Mouse (Mus musculus): ENCODE data around the gene 2900026A02Rik. TPM values are rescaled to one million over a fixed set of nuclear protein-coding genes. Genes with fewer than 3 reads are reported as not detected.

2900026A02Rik gene
- polyA plus RNA-seq, 1 experiment from 2014 or later: 6.9 TPM

- Histone ChIP-seq H3K4me2 (peak overlapping the region; percentile 94), H3K27ac (ENCODE audit: low read depth) (peak overlapping the region; percentile 95), H3K9ac (peak overlapping the region; percentile 64), H3K4me3 (ENCODE audit: low read depth, low read length) (peak overlapping the region; percentile 47), H3K27me3 (ENCODE audit: insufficient read depth, low read length) (peaks cover 10% of the 10 kb centered on the region), H3K36me3 (ENCODE audit: insufficient read depth) (no peaks in the 10 kb centered on the region), H3K9me3 (ENCODE audit: low read depth, low read length) (0 out of 2 replicates have a peak, but pooled peaks cover 3% of the 10 kb centered on the region), H3K4me1 (ENCODE audit: insufficient read depth) (peaks cover 24% of the 10 kb centered on the region; the same call in 1 of the 2 replicates)
- ATAC-seq (ENCODE audit: insufficient read depth) (no peak), DNase-seq (no peak)
- TF ChIP-seq CTCF (IDR thresholded peaks at IDR 0.05; ENCODE audit: low read depth): no peak
- 45% methylated on average over 13 of the region's 13 CpGs for WGBS
Observed at GRCm38 (mm10) chr5:113136951-113137487, 84.0 kb downstream of the 2900026A02Rik start.

GRCm38 (mm10) chr5:113135513-113135912, 85.5 kb downstream of the 2900026A02Rik start:
- ATAC-seq (ENCODE audit: insufficient read depth) (no peak), DNase-seq (no peak)
- 14% methylated on average over 10 of the region's 10 CpGs for WGBS
- peaks cover 10% of the 10 kb centered on the region for H3K27me3 ChIP-seq (ENCODE audit: insufficient read depth, low read length)
- H3K4me1 ChIP-seq (ENCODE audit: insufficient read depth): peaks cover 24% of the 10 kb centered on the region; the same call in 1 of the 2 replicates
- no peaks in the 10 kb centered on the region for H3K9me3 ChIP-seq (ENCODE audit: low read depth, low read length)
- no peaks in the 10 kb centered on the region for H3K36me3 ChIP-seq (ENCODE audit: insufficient read depth)
- peak overlapping the region; percentile 94 for H3K4me2 ChIP-seq
- peak overlapping the region; percentile 47 for H3K4me3 ChIP-seq (ENCODE audit: low read depth, low read length)
- peak overlapping the region; percentile 46 for H3K9ac ChIP-seq
- TF ChIP-seq CTCF (IDR thresholded peaks at IDR 0.05; ENCODE audit: low read depth): no peak
- H3K27ac ChIP-seq (ENCODE audit: low read depth): peak overlapping the region; percentile 60

DNA sequence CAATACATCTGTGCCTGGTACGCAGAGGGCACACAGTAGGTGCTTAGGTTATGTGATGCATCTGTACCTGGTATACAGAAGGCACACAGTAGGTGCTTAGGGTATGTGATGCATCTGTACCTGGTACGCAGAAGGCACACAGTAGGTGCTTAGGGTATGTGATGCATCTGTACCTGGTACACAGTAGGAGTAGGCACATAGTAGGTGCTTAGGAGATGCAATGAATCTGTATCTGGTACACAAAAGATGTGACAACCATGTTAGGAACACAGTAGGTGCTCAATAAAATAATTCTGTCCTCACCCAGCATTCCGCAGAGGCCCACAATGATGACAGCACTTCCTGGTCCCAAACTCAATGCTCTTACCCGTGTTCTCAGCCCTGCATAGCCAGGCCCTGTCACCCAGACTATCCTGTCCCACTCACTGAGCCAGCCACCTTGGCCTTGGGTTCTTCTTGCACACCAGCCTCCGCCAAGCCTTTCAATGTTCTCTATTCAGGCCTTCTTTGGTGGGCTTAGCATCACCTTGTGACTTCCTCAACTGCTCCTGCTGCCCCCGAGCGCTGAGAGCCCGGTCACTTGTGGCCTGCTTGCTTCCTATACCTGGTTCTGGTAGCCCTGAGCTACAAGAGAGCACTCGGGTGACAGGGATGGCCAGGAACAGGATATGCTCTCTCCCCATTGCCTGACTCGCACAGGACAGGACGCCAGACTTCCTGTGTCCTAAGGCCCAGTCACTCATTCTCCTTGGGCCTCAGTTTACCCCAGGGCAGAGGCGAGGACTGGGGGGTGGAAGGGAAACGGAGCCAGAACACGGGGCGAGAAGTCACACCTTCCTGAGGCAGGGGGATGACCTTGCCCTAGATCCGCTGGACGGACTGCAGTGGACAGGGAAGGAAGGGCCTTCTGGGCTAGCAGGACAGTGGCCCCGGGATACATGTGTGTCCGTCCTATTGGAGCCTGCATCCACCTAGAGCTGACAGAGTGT, 87.0 kb downstream of the 2900026A02Rik start:
- H3K9ac ChIP-seq: no peak overlapping the region
- no peaks in the 10 kb centered on the region for H3K36me3 ChIP-seq (ENCODE audit: insufficient read depth)
- peaks cover 24% of the 10 kb centered on the region; the same call in 1 of the 2 replicates for H3K4me1 ChIP-seq (ENCODE audit: insufficient read depth)
- H3K27ac ChIP-seq (ENCODE audit: low read depth): peak overlapping the region; percentile 99
- DNase-seq (no peak), ATAC-seq (ENCODE audit: insufficient read depth) (no peak)
- H3K27me3 ChIP-seq (ENCODE audit: insufficient read depth, low read length): peaks cover 10% of the 10 kb centered on the region
- no peak overlapping the region for H3K4me3 ChIP-seq (ENCODE audit: low read depth, low read length)
- H3K9me3 ChIP-seq (ENCODE audit: low read depth, low read length): no peaks in the 10 kb centered on the region
- no peak for TF ChIP-seq CTCF (IDR thresholded peaks at IDR 0.05; ENCODE audit: low read depth)
- WGBS: 81% methylated on average over 19 of the region's 19 CpGs
- H3K4me2 ChIP-seq: 0 out of 2 replicates have a peak overlapping the region, but pooled peaks have one; percentile 36

DNA sequence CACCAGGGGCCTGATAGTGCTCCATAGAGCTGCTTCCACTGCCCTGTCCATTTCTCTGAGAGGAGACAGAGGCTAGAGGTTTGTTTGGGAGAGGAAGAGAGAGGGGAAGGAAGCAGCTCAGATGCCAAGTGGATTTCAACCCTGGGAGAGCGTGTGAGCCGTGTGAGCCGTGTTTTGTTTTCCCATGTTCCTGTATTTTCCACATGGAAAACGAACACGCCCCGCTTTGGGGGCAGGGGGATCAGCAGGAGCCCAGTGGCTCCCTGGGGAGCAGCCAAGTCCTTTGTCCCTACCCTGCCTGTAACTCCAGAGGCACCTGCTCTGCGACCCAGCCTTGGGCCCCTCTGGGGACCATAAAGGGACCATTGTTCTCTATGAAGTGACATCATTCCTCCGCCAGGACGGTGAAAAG, 88.0 kb downstream of the 2900026A02Rik start:
- ATAC-seq (ENCODE audit: insufficient read depth) (peak; percentile 81), DNase-seq (peak; percentile 83)
- Histone ChIP-seq H3K4me1 (ENCODE audit: insufficient read depth) (peaks cover 22% of the 10 kb centered on the region; the same call in 1 of the 2 replicates), H3K9ac (peak overlapping the region; percentile 53), H3K27me3 (ENCODE audit: insufficient read depth, low read length) (peaks cover 10% of the 10 kb centered on the region), H3K36me3 (ENCODE audit: insufficient read depth) (no peaks in the 10 kb centered on the region), H3K9me3 (ENCODE audit: low read depth, low read length) (no peaks in the 10 kb centered on the region), H3K27ac (ENCODE audit: low read depth) (peak overlapping the region; percentile 99), H3K4me2 (peak overlapping the region; percentile 36), H3K4me3 (ENCODE audit: low read depth, low read length) (no peak overlapping the region)
- 41% methylated on average over 9 of the region's 9 CpGs for WGBS
- TF ChIP-seq CTCF (IDR thresholded peaks at IDR 0.05; ENCODE audit: low read depth): no peak

- WGBS: 35% methylated on average over 13 of the region's 13 CpGs
- Histone ChIP-seq H3K4me3 (ENCODE audit: low read depth, low read length) (no peak overlapping the region), H3K36me3 (ENCODE audit: insufficient read depth) (no peaks in the 10 kb centered on the region), H3K4me1 (ENCODE audit: insufficient read depth) (peaks cover 22% of the 10 kb centered on the region; the same call in 1 of the 2 replicates), H3K27me3 (ENCODE audit: insufficient read depth, low read length) (peaks cover 6% of the 10 kb centered on the region), H3K9ac (peak overlapping the region; percentile 53), H3K9me3 (ENCODE audit: low read depth, low read length) (no peaks in the 10 kb centered on the region), H3K27ac (ENCODE audit: low read depth) (peak overlapping the region; percentile 99), H3K4me2 (peak overlapping the region; percentile 36)
- DNase-seq (peak; percentile 58), ATAC-seq (ENCODE audit: insufficient read depth) (0 out of 2 replicates have a peak, but pooled peaks have one; percentile 6)
- no peak for TF ChIP-seq CTCF (IDR thresholded peaks at IDR 0.05; ENCODE audit: low read depth)
Observed at GRCm38 (mm10) chr5:113132635-113133041, 88.4 kb downstream of the 2900026A02Rik start.

- WGBS: 50% methylated on average over 4 of the region's 4 CpGs
- Histone ChIP-seq H3K4me2 (no peak overlapping the region), H3K4me3 (ENCODE audit: low read depth, low read length) (no peak overlapping the region), H3K27ac (ENCODE audit: low read depth) (no peak overlapping the region), H3K27me3 (ENCODE audit: insufficient read depth, low read length) (no peaks in the 10 kb centered on the region), H3K9me3 (ENCODE audit: low read depth, low read length) (no peaks in the 10 kb centered on the region), H3K36me3 (ENCODE audit: insufficient read depth) (no peaks in the 10 kb centered on the region), H3K9ac (no peak overlapping the region), H3K4me1 (ENCODE audit: insufficient read depth) (peaks cover 5% of the 10 kb centered on the region; the same call in 1 of the 2 replicates)
- no peak for DNase-seq
- no peak for TF ChIP-seq CTCF (IDR thresholded peaks at IDR 0.05; ENCODE audit: low read depth)
- no peak for ATAC-seq (ENCODE audit: insufficient read depth)
Observed at GRCm38 (mm10) chr5:113128426-113128825, 92.6 kb downstream of the 2900026A02Rik start.

DNA sequence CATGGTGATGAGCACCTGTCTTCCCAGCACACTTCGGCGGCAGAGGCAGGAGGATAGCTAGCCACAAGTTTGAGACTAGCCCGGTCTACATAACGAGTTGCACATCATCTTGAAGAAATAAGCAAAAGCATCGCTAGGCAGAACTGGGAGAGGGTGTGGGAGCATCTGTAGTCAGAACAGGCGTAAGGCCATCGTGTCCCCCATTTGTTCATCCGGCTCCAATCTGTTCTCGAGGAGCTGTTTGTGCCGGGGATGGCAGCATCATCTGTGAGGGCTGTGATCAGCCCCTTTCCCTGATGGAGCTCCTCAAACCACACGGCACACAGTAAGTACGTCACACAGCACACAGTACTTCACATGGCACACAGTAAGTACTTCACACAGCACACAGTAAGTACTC, 94.6 kb downstream of the 2900026A02Rik start:
- H3K9ac ChIP-seq: no peak overlapping the region
- H3K27ac ChIP-seq (ENCODE audit: low read depth): no peak overlapping the region
- H3K4me3 ChIP-seq (ENCODE audit: low read depth, low read length): no peak overlapping the region

More for the DNA sequence above, 94.6 kb downstream of the 2900026A02Rik start:
- 92% methylated on average over 12 of the region's 12 CpGs for WGBS
- Histone ChIP-seq H3K36me3 (ENCODE audit: insufficient read depth) (no peaks in the 10 kb centered on the region), H3K4me2 (no peak overlapping the region), H3K27me3 (ENCODE audit: insufficient read depth, low read length) (no peaks in the 10 kb centered on the region), H3K9me3 (ENCODE audit: low read depth, low read length) (no peaks in the 10 kb centered on the region), H3K4me1 (ENCODE audit: insufficient read depth) (peaks cover 11% of the 10 kb centered on the region; the same call in 1 of the 2 replicates)
- no peak for TF ChIP-seq CTCF (IDR thresholded peaks at IDR 0.05; ENCODE audit: low read depth)
- ATAC-seq (ENCODE audit: insufficient read depth) (no peak), DNase-seq (no peak)

Measured in lung, embryonic 14.5 days (tissue).